Mouse (Mus musculus) thymus, adult 2 months (tissue): ENCODE results near the gene Scg5. TPM values are rescaled to one million over a fixed set of nuclear protein-coding genes. Genes with fewer than 3 reads are reported as not detected.

ENCODE experiments used
- DNase-seq: peaks from one replicate; pipeline ENCODE4 v3.0.0; 2021
- H3K27ac ChIP-seq: fragments of 200-500 bp; 2 replicates; pipeline ENCODE4 v1.5.1; 2012; ENCODE audit warnings: low read length, control low read depth; ENCODE audit not compliant: control insufficient read depth, insufficient read depth
- H3K27me3 ChIP-seq: fragments of 200-500 bp; 2 replicates; pipeline ENCODE4 v1.6.1; 2012; ENCODE audit warnings: mild to moderate bottlenecking, low read length, moderate library complexity, mixed read lengths; ENCODE audit not compliant: control insufficient read depth, insufficient read depth
- H3K36me3 ChIP-seq: fragments of 200-500 bp; 2 replicates; pipeline ENCODE4 v1.6.1; 2012; ENCODE audit warnings: mild to moderate bottlenecking, low read length, moderate library complexity; ENCODE audit not compliant: control insufficient read depth, insufficient read depth
- H3K4me1 ChIP-seq: fragments of 200-500 bp; replicated peaks from 2 replicates; pipeline ENCODE4 v1.6.1; 2012; ENCODE audit warnings: low read length; ENCODE audit not compliant: control insufficient read depth, insufficient read depth
- H3K4me3 ChIP-seq: fragments of 200-500 bp; 2 replicates; pipeline ENCODE4 v1.5.1; 2012; ENCODE audit warnings: mild to moderate bottlenecking, low read length, control low read depth, moderate library complexity; ENCODE audit not compliant: control insufficient read depth, insufficient read depth
- CTCF ChIP-seq: fragments of 200-500 bp; IDR thresholded peaks from 2 replicates; pipeline ENCODE4 v1.5.1; 2012; ENCODE audit warnings: mild to moderate bottlenecking, control low read depth, low read length, moderate library complexity, borderline replicate concordance; ENCODE audit not compliant: control insufficient read depth, poor library complexity, insufficient read depth; ENCODE audit errors: extremely low read depth
- POLR2A ChIP-seq: fragments of 200-500 bp; IDR thresholded peaks from 2 replicates; pipeline ENCODE4 v1.6.1; 2012; ENCODE audit warnings: mild to moderate bottlenecking, low read length, control low read depth, moderate library complexity; ENCODE audit not compliant: control insufficient read depth, poor library complexity, insufficient read depth; ENCODE audit errors: extremely low read depth
- WGBS: fragments of 180-500 bp; shearing (Covaris S2); methylation state at CpG from one replicate; pipeline ENCODE4 v1.1.7; 2018; 5-methylcytosine and 5-hydroxymethylcytosine counted together
- polyA plus RNA-seq: library from polyadenylated mRNA; depleted of rRNA; stranded (reverse); fragments of >200 nt; gene quantifications from 2 replicates; pipeline ENCODE4 v1.2.3, GENCODE M21; 2012

Gene Scg5
- polyA plus RNA-seq, 1 experiment, result 2.3 TPM

DNA sequence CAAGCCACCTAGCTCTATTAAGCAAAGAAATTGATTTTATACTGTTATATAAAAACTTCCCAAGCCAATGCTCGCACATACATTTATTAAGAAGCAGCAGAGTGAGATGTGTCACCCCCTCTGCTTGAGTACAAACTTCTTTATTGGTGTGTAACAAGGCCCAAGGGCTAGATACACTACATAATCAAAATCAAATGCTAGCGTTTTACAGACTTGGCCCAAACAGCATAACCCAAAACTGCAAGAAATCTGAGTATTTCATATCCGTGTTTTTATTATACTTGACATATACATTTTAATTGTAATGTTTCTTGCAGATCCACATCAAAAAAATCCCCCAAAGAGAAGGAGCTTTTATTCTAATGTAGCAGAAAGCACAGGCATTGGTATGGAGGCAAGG is 52.6 kb downstream of the Scg5 start:
- Histone ChIP-seq H3K36me3 (no peaks in the 10 kb centered on the region), H3K4me3 (no peak overlapping the region), H3K27ac (no peak overlapping the region), H3K27me3 (no peaks in the 10 kb centered on the region), H3K4me1 (no peaks in the 10 kb centered on the region)
- TF ChIP-seq POLR2A, result no peak
- TF ChIP-seq CTCF, result no peak
- no peak for DNase-seq
- 94% methylated on average over 3 of the region's 3 CpGs for WGBS

GRCm38 (mm10) chr2:113774150-113774805 is 54.6 kb downstream of the Scg5 start:
- DNase-seq, result no peak
- 87% methylated on average over 6 of the region's 6 CpGs for WGBS
- Histone ChIP-seq H3K4me3 (no peak overlapping the region), H3K27ac (no peak overlapping the region), H3K4me1 (no peaks in the 10 kb centered on the region), H3K27me3 (no peaks in the 10 kb centered on the region), H3K36me3 (no peaks in the 10 kb centered on the region)
- no peak for TF ChIP-seq CTCF
- no peak for TF ChIP-seq POLR2A

GRCm38 (mm10) chr2:113768541-113769303 is 60.2 kb downstream of the Scg5 start:
- Histone ChIP-seq H3K36me3 (no peaks in the 10 kb centered on the region), H3K27ac (no peak overlapping the region), H3K27me3 (no peaks in the 10 kb centered on the region), H3K4me1 (no peaks in the 10 kb centered on the region), H3K4me3 (no peak overlapping the region)
- no peak for TF ChIP-seq CTCF
- no peak for TF ChIP-seq POLR2A
- DNase-seq, result no peak
- WGBS, result 92% methylated on average over 8 of the region's 8 CpGs

DNA sequence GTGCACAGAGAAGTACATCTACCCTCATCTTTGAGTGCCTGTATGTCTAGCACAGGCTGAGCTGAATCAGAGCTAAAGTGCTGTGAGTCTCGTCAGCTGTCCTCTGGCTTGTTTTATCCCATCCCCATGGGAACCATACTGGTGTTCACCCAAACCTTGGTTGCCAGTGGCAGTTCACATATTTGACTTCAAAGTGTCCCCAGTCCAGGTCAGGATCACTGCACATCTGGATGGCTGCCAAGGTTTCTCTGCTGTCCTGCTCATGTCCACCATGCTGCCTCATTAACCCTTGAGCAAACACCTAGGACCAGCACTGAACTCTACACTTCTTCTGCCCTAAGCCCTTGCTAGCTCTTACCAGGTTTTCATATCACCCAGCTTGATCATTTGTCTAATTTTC is 63.0 kb downstream of the Scg5 start:
- H3K4me3 ChIP-seq, result no peak overlapping the region
- 84% methylated on average over 1 of the region's 1 CpGs for WGBS
- no peak for DNase-seq
- no peaks in the 10 kb centered on the region for H3K4me1 ChIP-seq
- no peak for TF ChIP-seq CTCF
- no peak for TF ChIP-seq POLR2A
- no peaks in the 10 kb centered on the region for H3K27me3 ChIP-seq
- H3K36me3 ChIP-seq, result no peaks in the 10 kb centered on the region
- H3K27ac ChIP-seq, result no peak overlapping the region

- Histone ChIP-seq H3K27ac (no peak overlapping the region), H3K36me3 (no peaks in the 10 kb centered on the region), H3K4me3 (no peak overlapping the region), H3K27me3 (no peaks in the 10 kb centered on the region), H3K4me1 (no peaks in the 10 kb centered on the region)
- TF ChIP-seq CTCF (no peak), POLR2A (no peak)
- no peak for DNase-seq
- WGBS, result 90% methylated on average over 5 of the region's 5 CpGs
Measured at GRCm38 (mm10) chr2:113764968-113765367, 64.0 kb downstream of the Scg5 start.

- no peaks in the 10 kb centered on the region for H3K4me1 ChIP-seq
- H3K27me3 ChIP-seq, result no peaks in the 10 kb centered on the region
- 5% methylated on average over 62 of the region's 64 CpGs for WGBS
- DNase-seq, result no peak
- H3K27ac ChIP-seq, result no peak within 1 kb of the TSS
- H3K36me3 ChIP-seq, result no peaks in the 10 kb centered on the region
- no peak within 1 kb of the TSS for H3K4me3 ChIP-seq
- no peak for TF ChIP-seq CTCF
- TF ChIP-seq POLR2A, result no peak
Measured at GRCm38 (mm10) chr2:113758311-113759161, 70.4 kb downstream of the Scg5 start, which contains the start of gene Grem1. TSS of gene Grem1 (minus strand) at chr2:113758646.
